Mouse (Mus musculus): ENCODE measurements around the gene C1qtnf6. TPM values are rescaled to one million over a fixed set of nuclear protein-coding genes. Genes with fewer than 3 reads are reported as not detected.
A peak's percentile ranks its signal among the peaks of the same experiment; 100 is the strongest.

The C1qtnf6 gene
- 89.1 and 110 TPM in 2 replicates for polyA plus RNA-seq (2012; rRNA removed)
- polyA plus RNA-seq (2014; fragmentation: Nextera tagmentation; extraction: Ambion mirVana) = 59.6 and 60.1 TPM in 2 replicates

GRCm38 (mm10) chr15:78530671-78531450, at the start of gene C1qtnf6:
Gene C1qtnf6 (minus strand): TSS chr15:78531416.
- 75% methylated on average over 17 of the region's 17 CpGs for WGBS
- Histone ChIP-seq H3K4me2 (replicated peaks; ENCODE audit: low read depth, low read length, severe bottlenecking) (peak within 1 kb of the TSS; percentile 51), H3K27ac (replicated peaks; ENCODE audit: low read depth, low read length) (peak within 1 kb of the TSS; percentile 46), H3K4me3 (replicated peaks; ENCODE audit: low read length) (peak within 1 kb of the TSS; percentile 33), H3K27me3 (ENCODE audit: control insufficient read depth, insufficient read depth, low read length) (no peaks in the 10 kb centered on the region), H3K9me3 (ENCODE audit: control insufficient read depth, low read length) (no peaks in the 10 kb centered on the region), H3K4me1 (ENCODE audit: control insufficient read depth, insufficient read depth, low read length) (peaks cover 25% of the 10 kb centered on the region), H3K36me3 (ENCODE audit: control insufficient read depth, insufficient read depth, low read length) (no peaks in the 10 kb centered on the region; the same call in 1 of the 2 replicates), H3K9ac (ENCODE audit: low read depth, low read length, severe bottlenecking) (peak within 1 kb of the TSS; percentile 50)
- DNase-seq (ENCODE audit: low spot score) = no peak
- no peak for ATAC-seq (ENCODE audit: low FRiP score, low read depth)
- TF ChIP-seq POLR2A (IDR thresholded peaks at IDR 0.05; ENCODE audit: borderline replicate concordance, extremely low read depth, insufficient read depth, insufficient read length) = no peak

DNA sequence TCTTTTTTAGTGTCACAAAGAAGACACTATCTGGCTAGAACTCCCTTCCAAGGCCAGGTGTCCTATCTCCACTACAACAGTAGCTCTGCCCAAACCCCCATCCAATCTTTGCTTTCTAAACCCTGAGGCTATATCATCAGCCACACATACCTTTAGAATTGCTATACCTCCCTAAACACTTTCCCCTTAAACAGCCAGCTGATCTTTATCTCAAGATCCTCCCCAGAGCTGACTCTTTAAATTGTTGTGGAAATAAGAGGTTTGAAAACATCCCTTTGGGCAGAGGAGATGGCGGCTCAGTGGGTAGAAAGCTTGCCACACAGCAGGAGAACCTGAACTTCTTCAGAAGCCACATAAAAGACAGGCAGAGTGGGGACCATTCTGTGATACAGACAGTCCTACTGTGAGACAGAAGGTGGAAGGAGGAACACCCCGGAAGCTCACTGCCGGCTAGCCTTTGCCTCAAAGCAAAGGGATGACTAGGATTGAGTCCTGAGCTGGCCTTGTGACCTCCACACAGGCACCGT, 45.1 kb upstream of the C1qtnf6 start:
- ATAC-seq (ENCODE audit: low FRiP score, low read depth) = no peak
- H3K4me1 ChIP-seq (ENCODE audit: control insufficient read depth, insufficient read depth, low read length) = peaks cover 4% of the 10 kb centered on the region
- no peaks in the 10 kb centered on the region for H3K36me3 ChIP-seq (ENCODE audit: control insufficient read depth, insufficient read depth, low read length)
- no peaks in the 10 kb centered on the region for H3K27me3 ChIP-seq (ENCODE audit: control insufficient read depth, insufficient read depth, low read length)
- no peak overlapping the region for H3K27ac ChIP-seq (replicated peaks; ENCODE audit: low read depth, low read length)
- H3K9ac ChIP-seq (ENCODE audit: low read depth, low read length, severe bottlenecking) = no peak overlapping the region
- no peak overlapping the region for H3K4me2 ChIP-seq (replicated peaks; ENCODE audit: low read depth, low read length, severe bottlenecking)
- H3K4me3 ChIP-seq (replicated peaks; ENCODE audit: low read length) = no peak overlapping the region
- WGBS = 43% methylated on average over 4 of the region's 4 CpGs
- no peak for DNase-seq (ENCODE audit: low spot score)
- TF ChIP-seq POLR2A (IDR thresholded peaks at IDR 0.05; ENCODE audit: borderline replicate concordance, extremely low read depth, insufficient read depth, insufficient read length) = no peak
- no peaks in the 10 kb centered on the region for H3K9me3 ChIP-seq (ENCODE audit: control insufficient read depth, low read length)

DNA sequence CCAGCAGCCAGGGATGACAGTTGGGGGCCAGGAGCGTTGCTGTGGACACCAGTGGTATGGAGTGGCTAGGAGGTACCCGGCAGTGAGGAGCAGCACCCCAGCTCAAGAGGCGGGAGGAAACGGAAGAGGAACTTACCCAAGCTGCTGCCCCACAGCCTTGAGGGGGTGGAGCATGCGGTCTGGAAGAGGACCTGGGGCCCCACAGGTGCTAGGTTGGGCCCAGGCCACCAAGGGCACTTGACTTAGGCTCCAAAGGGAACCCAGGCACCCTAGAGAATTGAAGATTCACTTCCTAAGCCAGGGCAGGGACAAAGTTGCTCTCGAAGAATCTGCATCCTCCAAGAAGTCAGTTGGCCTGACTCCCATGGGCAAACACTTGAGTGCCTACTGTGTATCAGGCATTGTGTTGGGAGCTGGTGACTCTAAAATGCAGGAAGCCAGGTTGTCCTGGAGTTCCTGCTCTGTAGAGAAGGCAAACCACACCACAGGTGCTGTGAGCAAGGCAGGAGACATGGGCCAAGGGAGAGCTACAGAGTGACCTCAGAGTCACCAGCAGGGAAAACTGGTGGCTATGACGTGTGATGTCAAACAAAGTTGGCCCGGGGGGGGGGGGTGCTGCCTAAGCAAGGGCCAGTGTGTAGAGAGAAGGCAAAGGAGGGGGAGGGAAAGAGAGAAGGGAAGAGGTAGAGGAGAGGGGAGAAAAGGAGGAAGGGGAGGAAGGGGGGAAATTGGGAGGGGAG, 41.6 kb upstream of the C1qtnf6 start, which contains the start of gene Rac2:
Gene Rac2, minus strand, starts transcription at position 126 of the 740 bp plus-strand sequence.
- no peak for ATAC-seq (ENCODE audit: low FRiP score, low read depth)
- no peak within 1 kb of the TSS for H3K4me3 ChIP-seq (replicated peaks; ENCODE audit: low read length)
- H3K4me2 ChIP-seq (replicated peaks; ENCODE audit: low read depth, low read length, severe bottlenecking) = no peak within 1 kb of the TSS
- no peaks in the 10 kb centered on the region for H3K27me3 ChIP-seq (ENCODE audit: control insufficient read depth, insufficient read depth, low read length)
- H3K36me3 ChIP-seq (ENCODE audit: control insufficient read depth, insufficient read depth, low read length) = no peaks in the 10 kb centered on the region
- WGBS = 81% methylated on average over 8 of the region's 8 CpGs
- H3K27ac ChIP-seq (replicated peaks; ENCODE audit: low read depth, low read length) = no peak within 1 kb of the TSS
- H3K4me1 ChIP-seq (ENCODE audit: control insufficient read depth, insufficient read depth, low read length) = no peaks in the 10 kb centered on the region
- DNase-seq (ENCODE audit: low spot score) = no peak
- no peaks in the 10 kb centered on the region for H3K9me3 ChIP-seq (ENCODE audit: control insufficient read depth, low read length)
- no peak within 1 kb of the TSS for H3K9ac ChIP-seq (ENCODE audit: low read depth, low read length, severe bottlenecking)
- TF ChIP-seq POLR2A (IDR thresholded peaks at IDR 0.05; ENCODE audit: borderline replicate concordance, extremely low read depth, insufficient read depth, insufficient read length) = no peak

- H3K4me1 ChIP-seq (ENCODE audit: control insufficient read depth, insufficient read depth, low read length) = no peaks in the 10 kb centered on the region
- no peak overlapping the region for H3K4me3 ChIP-seq (replicated peaks; ENCODE audit: low read length)
- no peak overlapping the region for H3K27ac ChIP-seq (replicated peaks; ENCODE audit: low read depth, low read length)
- H3K27me3 ChIP-seq (ENCODE audit: control insufficient read depth, insufficient read depth, low read length) = no peaks in the 10 kb centered on the region
- H3K9ac ChIP-seq (ENCODE audit: low read depth, low read length, severe bottlenecking) = no peak overlapping the region
- no peaks in the 10 kb centered on the region for H3K9me3 ChIP-seq (ENCODE audit: control insufficient read depth, low read length)
- no peak for TF ChIP-seq POLR2A (IDR thresholded peaks at IDR 0.05; ENCODE audit: borderline replicate concordance, extremely low read depth, insufficient read depth, insufficient read length)
- DNase-seq (ENCODE audit: low spot score) (no peak), ATAC-seq (ENCODE audit: low FRiP score, low read depth) (no peak)
- H3K4me2 ChIP-seq (replicated peaks; ENCODE audit: low read depth, low read length, severe bottlenecking) = no peak overlapping the region
- 83% methylated on average over 5 of the region's 5 CpGs for whole genome bisulfite sequencing
- H3K36me3 ChIP-seq (ENCODE audit: control insufficient read depth, insufficient read depth, low read length) = no peaks in the 10 kb centered on the region
Measured at GRCm38 (mm10) chr15:78572270-78572600, 41.0 kb upstream of the C1qtnf6 start.

GRCm38 (mm10) chr15:78571554-78572269, 40.5 kb upstream of the C1qtnf6 start:
- no peaks in the 10 kb centered on the region for H3K27me3 ChIP-seq (ENCODE audit: control insufficient read depth, insufficient read depth, low read length)
- H3K9ac ChIP-seq (ENCODE audit: low read depth, low read length, severe bottlenecking) = no peak overlapping the region
- no peaks in the 10 kb centered on the region for H3K4me1 ChIP-seq (ENCODE audit: control insufficient read depth, insufficient read depth, low read length)
- H3K4me2 ChIP-seq (replicated peaks; ENCODE audit: low read depth, low read length, severe bottlenecking) = no peak overlapping the region
- no peaks in the 10 kb centered on the region for H3K9me3 ChIP-seq (ENCODE audit: control insufficient read depth, low read length)
- no peak overlapping the region for H3K4me3 ChIP-seq (replicated peaks; ENCODE audit: low read length)
- H3K27ac ChIP-seq (replicated peaks; ENCODE audit: low read depth, low read length) = no peak overlapping the region
- ATAC-seq (ENCODE audit: low FRiP score, low read depth) = no peak
- 58% methylated on average over 15 of the region's 16 CpGs for WGBS
- TF ChIP-seq POLR2A (IDR thresholded peaks at IDR 0.05; ENCODE audit: borderline replicate concordance, extremely low read depth, insufficient read depth, insufficient read length) = no peak
- no peak for DNase-seq (ENCODE audit: low spot score)
- no peaks in the 10 kb centered on the region for H3K36me3 ChIP-seq (ENCODE audit: control insufficient read depth, insufficient read depth, low read length)

Measured in limb, embryonic 14.5 days (tissue).